Mouse (Mus musculus): Measurements from ENCODE around the gene Dusp10. TPM values are rescaled to one million over a fixed set of nuclear protein-coding genes. Genes with fewer than 3 reads are reported as not detected.

Gene Dusp10
- total RNA-seq, 2 experiments from 2014 or later: 20.2 to 32.6 TPM

GRCm38 (mm10) chr1:184053711-184054110 lies 40.6 kb downstream of the Dusp10 start:
- DNase-seq: no peak

- DNase-seq: no peak
These were observed 41.1 kb downstream of the Dusp10 start for GRCm38 (mm10) chr1:184054176-184054575.

- DNase-seq: no peak
These were observed 45.1 kb downstream of the Dusp10 start for GRCm38 (mm10) chr1:184058206-184058605.

- DNase-seq: no peak
These were observed 46.7 kb downstream of the Dusp10 start for GRCm38 (mm10) chr1:184059814-184060213.

GRCm38 (mm10) chr1:184060381-184060780 lies 47.3 kb downstream of the Dusp10 start:
- DNase-seq: no peak

GRCm38 (mm10) chr1:184060828-184061734 lies 48.0 kb downstream of the Dusp10 start:
- DNase-seq: no peak

GRCm38 (mm10) chr1:184061901-184062300 lies 48.8 kb downstream of the Dusp10 start:
- no peak for DNase-seq

- DNase-seq: peak; percentile 32
These were observed 51.2 kb downstream of the Dusp10 start for GRCm38 (mm10) chr1:184064306-184064705.

GRCm38 (mm10) chr1:184065589-184066361 lies 52.7 kb downstream of the Dusp10 start:
- no peak for DNase-seq

GRCm38 (mm10) chr1:184066460-184067287 lies 53.6 kb downstream of the Dusp10 start:
- DNase-seq: no peak

- DNase-seq: no peak
These were observed 54.8 kb downstream of the Dusp10 start for GRCm38 (mm10) chr1:184067704-184068558.

- no peak for DNase-seq
These were observed 55.9 kb downstream of the Dusp10 start for GRCm38 (mm10) chr1:184068971-184069370.

- DNase-seq: no peak
These were observed 63.0 kb downstream of the Dusp10 start for GRCm38 (mm10) chr1:184076065-184076464.

GRCm38 (mm10) chr1:184076756-184077155 lies 63.7 kb downstream of the Dusp10 start:
- DNase-seq: no peak

- no peak for DNase-seq
These were observed 66.2 kb downstream of the Dusp10 start for GRCm38 (mm10) chr1:184079304-184079703.

- DNase-seq: peak; percentile 13
These were observed 69.6 kb downstream of the Dusp10 start for GRCm38 (mm10) chr1:184082661-184083060.

GRCm38 (mm10) chr1:184083166-184083565 lies 70.1 kb downstream of the Dusp10 start:
- no peak for DNase-seq

GRCm38 (mm10) chr1:184084961-184085360 lies 71.9 kb downstream of the Dusp10 start:
- DNase-seq: peak; percentile 16

GRCm38 (mm10) chr1:184090515-184090914 lies 77.4 kb downstream of the Dusp10 start:
- no peak for DNase-seq

- no peak for DNase-seq
These were observed 81.8 kb downstream of the Dusp10 start for GRCm38 (mm10) chr1:184094914-184095313.

- DNase-seq: no peak
These were observed 87.3 kb downstream of the Dusp10 start for GRCm38 (mm10) chr1:184100414-184100813.
